Comparison of ENCODE assay signal across 19 mouse cellular contexts in genomic region chr5:130314926-130315325, GRCm38 (mm10). TPM values are rescaled to one million over a fixed set of nuclear protein-coding genes. Genes with fewer than 3 reads are reported as not detected.
DNase-seq lines count a peak whose midpoint lies in the region; ATAC-seq and TF ChIP-seq lines count a peak whose summit lies in the region.
"Had no signal": no experiment of that assay in that cellular context is flagged by ENCODE, and none has a peak within 500 bp of the region (broad histone marks: within the 10 kb centered on the region; RNA-seq: fewer than 3 reads in every experiment).

No protein-coding gene starts in this region.

- intact Hi-C loops in heart, adult 2 months (cut with DNase I) = no loop called here
- intact Hi-C loops in heart, postnatal 14 days (cut with DNase I) = loop anchor here (5.0 kb wide), 1 partner anchor 537 kb away; no protein-coding TSS in a partner anchor
- intact Hi-C loops in left cerebral cortex, postnatal 4 days (cut with DNase I) = no loop called here
- intact Hi-C loops in heart, postnatal 25 days (cut with DNase I) = no loop called here

- no peak for TF ChIP-seq POLR2A in heart, adult 2 months (IDR thresholded peaks at IDR 0.05; ENCODE audit: insufficient read depth, low read depth, low read length)

- H3K79me2 ChIP-seq in heart, adult 2 months (replicated peaks; ENCODE audit: control insufficient read depth, insufficient read depth, low read length) = no peaks in the 10 kb centered on the region

- no peak for TF ChIP-seq EP300 in heart, adult 2 months (IDR thresholded peaks at IDR 0.05; ENCODE audit: insufficient read depth, low read depth, low read length)

- no peaks in the 10 kb centered on the region for H3K27me3 ChIP-seq in heart, adult 2 months (ENCODE audit: control insufficient read depth, insufficient read depth, low read length)
- H3K27me3 ChIP-seq in midbrain, postnatal 0 days (ENCODE audit: insufficient read depth, low read length) = no peaks in the 10 kb centered on the region
- H3K27me3 ChIP-seq in midbrain, embryonic 14.5 days (ENCODE audit: control insufficient read depth, insufficient read depth, low read length) = no peaks in the 10 kb centered on the region
- H3K27me3 ChIP-seq: heart, embryonic 15.5 days; hindbrain, embryonic 13.5 days; liver, embryonic 13.5 days; midbrain, embryonic 15.5 days; neural tube, embryonic 12.5 days; stomach, embryonic 15.5 days had no signal

- 95% methylated on average over 3 of the region's 3 CpGs for WGBS in heart, adult 2 months
- WGBS in midbrain, postnatal 0 days = 96% methylated on average over 3 of the region's 3 CpGs
- WGBS in midbrain, embryonic 14.5 days = 98% methylated on average over 3 of the region's 3 CpGs

- H3K9ac ChIP-seq in heart, adult 2 months (ENCODE audit: low read depth, low read length) = no peak overlapping the region
- H3K9ac ChIP-seq in midbrain, postnatal 0 days (replicated peaks; ENCODE audit: low read length, poor library complexity, severe bottlenecking) = no peak overlapping the region
- no peak overlapping the region for H3K9ac ChIP-seq in midbrain, embryonic 14.5 days (replicated peaks; ENCODE audit: low read length)
- H3K9ac ChIP-seq: heart, embryonic 15.5 days; hindbrain, embryonic 13.5 days; liver, embryonic 13.5 days; midbrain, embryonic 15.5 days; neural tube, embryonic 12.5 days; stomach, embryonic 15.5 days had no signal

- TF ChIP-seq CTCF in heart, adult 2 months (IDR thresholded peaks at IDR 0.05) = peak; percentile 48
- TF ChIP-seq CTCF in midbrain, postnatal 0 days (IDR thresholded peaks at IDR 0.05) = peak; percentile 51

- H3K4me2 ChIP-seq in midbrain, postnatal 0 days (ENCODE audit: low read depth, low read length, poor library complexity, severe bottlenecking) = no peak overlapping the region
- H3K4me2 ChIP-seq in midbrain, embryonic 14.5 days (ENCODE audit: low read length) = no peak overlapping the region
- H3K4me2 ChIP-seq: heart, embryonic 15.5 days; hindbrain, embryonic 13.5 days; liver, embryonic 13.5 days; midbrain, embryonic 15.5 days; neural tube, embryonic 12.5 days; stomach, embryonic 15.5 days had no signal

- no peak for DNase-seq in heart, adult 2 months
- DNase-seq in heart, postnatal 14 days = no peak
- no peak for DNase-seq in midbrain, postnatal 0 days (ENCODE audit: low spot score)
- no peak for DNase-seq in midbrain, embryonic 14.5 days
- DNase-seq in adipocyte (ENCODE audit: low spot score) = peak; percentile 8
- DNase-seq in left cerebral cortex, postnatal 4 days = no peak
- DNase-seq in heart, postnatal 25 days (ENCODE audit: low spot score) = no peak
- DNase-seq: cerebellum, adult 9-11 months; gastrocnemius, postnatal 14 days; kidney, adult 9 months; liver, embryonic 13.5 days; thymus, postnatal 36 days had no signal

- H3K4me1 ChIP-seq in heart, adult 2 months (ENCODE audit: control insufficient read depth, insufficient read depth, low read length) = no peaks in the 10 kb centered on the region
- no peaks in the 10 kb centered on the region for H3K4me1 ChIP-seq in midbrain, postnatal 0 days (ENCODE audit: insufficient read depth, low read length)
- H3K4me1 ChIP-seq in midbrain, embryonic 14.5 days (ENCODE audit: control insufficient read depth, insufficient read depth, low read length) = no peaks in the 10 kb centered on the region
- H3K4me1 ChIP-seq: heart, embryonic 15.5 days; hindbrain, embryonic 13.5 days; liver, embryonic 13.5 days; midbrain, embryonic 15.5 days; neural tube, embryonic 12.5 days; stomach, embryonic 15.5 days had no signal

- no peaks in the 10 kb centered on the region for H3K36me3 ChIP-seq in heart, adult 2 months (ENCODE audit: control insufficient read depth, insufficient read depth, low read length)
- peaks cover 9% of the 10 kb centered on the region; the same call in 1 of the 2 replicates for H3K36me3 ChIP-seq in midbrain, postnatal 0 days (ENCODE audit: insufficient read depth, low read length)
- H3K36me3 ChIP-seq in midbrain, embryonic 14.5 days (ENCODE audit: control insufficient read depth, insufficient read depth, low read length) = peaks cover 9% of the 10 kb centered on the region
- H3K36me3 ChIP-seq: midbrain, embryonic 15.5 days; stomach, embryonic 15.5 days had no signal

- H3K4me3 ChIP-seq in heart, adult 2 months = no peak overlapping the region
- no peak overlapping the region for H3K4me3 ChIP-seq in midbrain, postnatal 0 days (ENCODE audit: low read depth, low read length)
- no peak overlapping the region for H3K4me3 ChIP-seq in midbrain, embryonic 14.5 days (replicated peaks; ENCODE audit: low read depth, low read length)
- H3K4me3 ChIP-seq: erythroblast, embryonic 14.5 days; heart, embryonic 15.5 days; hindbrain, embryonic 13.5 days; liver, embryonic 13.5 days; midbrain, embryonic 15.5 days; neural tube, embryonic 12.5 days; stomach, embryonic 15.5 days had no signal

- no peak overlapping the region for H3K27ac ChIP-seq in heart, adult 2 months
- no peak overlapping the region for H3K27ac ChIP-seq in midbrain, postnatal 0 days (ENCODE audit: low read depth, low read length)
- no peak overlapping the region for H3K27ac ChIP-seq in midbrain, embryonic 14.5 days (replicated peaks; ENCODE audit: low read depth, low read length)
- H3K27ac ChIP-seq: heart, embryonic 15.5 days; hindbrain, embryonic 13.5 days; liver, embryonic 13.5 days; macrophage; midbrain, embryonic 15.5 days; neural tube, embryonic 12.5 days; stomach, embryonic 15.5 days had no signal

- ATAC-seq in midbrain, postnatal 0 days (ENCODE audit: low FRiP score) = no peak
- ATAC-seq in midbrain, embryonic 14.5 days (ENCODE audit: low FRiP score, low TSS enrichment) = no peak
- ATAC-seq: midbrain, embryonic 15.5 days had no signal

- H3K9me3 ChIP-seq in midbrain, postnatal 0 days (ENCODE audit: low read length) = no peaks in the 10 kb centered on the region
- no peaks in the 10 kb centered on the region for H3K9me3 ChIP-seq in midbrain, embryonic 14.5 days (ENCODE audit: control insufficient read depth, low read length)
- H3K9me3 ChIP-seq: heart, embryonic 15.5 days; hindbrain, embryonic 13.5 days; liver, embryonic 13.5 days; midbrain, embryonic 15.5 days; neural tube, embryonic 12.5 days; stomach, embryonic 15.5 days had no signal

RNA-seq across cellular contexts. Expression of gene Caln1, which starts 54.3 kb away (rescaled TPM):
- not detected for total RNA-seq in heart, adult 2 months (2021)
- polyA plus RNA-seq in heart, adult 2 months (2012; rRNA removed) = not detected in 2 replicates
- not detected for total RNA-seq in heart, postnatal 14 days (2021)
- total RNA-seq in midbrain, postnatal 0 days (2014; rRNA removed) = 49.2 and 50.2 TPM in 2 replicates
- 43.7 and 46.4 TPM in 2 replicates for polyA plus RNA-seq in midbrain, postnatal 0 days (2015; fragmentation: Nextera tagmentation; extraction: Ambion mirVana)
- 8.4 and 15.6 TPM in 2 replicates for polyA plus RNA-seq in midbrain, embryonic 14.5 days (2014; fragmentation: Nextera tagmentation; extraction: Ambion mirVana)
- 100 to 1,000 TPM; 150 to 161 TPM for total RNA-seq in left cerebral cortex, postnatal 4 days (2021)
- under 1 TPM in 1 of 2 experiments, not detected in 1; 0.06 TPM for total RNA-seq in heart, postnatal 25 days (2021)
- polyA plus RNA-seq: liver, embryonic 13.5 days; macrophage had no signal

RNA-seq across cellular contexts. Expression of gene Tyw1, which starts 59.5 kb away (rescaled TPM):
- 1 to 10 TPM; 7.0 to 9.8 TPM for total RNA-seq in heart, adult 2 months (2021)
- polyA plus RNA-seq in heart, adult 2 months (2012; rRNA removed) = 5.1 and 5.7 TPM in 2 replicates
- total RNA-seq in heart, postnatal 14 days (2021) = 1 to 10 TPM; 8.3 to 9.3 TPM
- total RNA-seq in midbrain, postnatal 0 days (2014; rRNA removed) = 18.3 and 21.3 TPM in 2 replicates
- 16.3 and 18.0 TPM in 2 replicates for polyA plus RNA-seq in midbrain, postnatal 0 days (2015; fragmentation: Nextera tagmentation; extraction: Ambion mirVana)
- 18.5 and 26.4 TPM in 2 replicates for polyA plus RNA-seq in midbrain, embryonic 14.5 days (2014; fragmentation: Nextera tagmentation; extraction: Ambion mirVana)
- 10 to 100 TPM; 17.9 to 19.4 TPM for total RNA-seq in left cerebral cortex, postnatal 4 days (2021)
- 1 to 10 TPM; 7.7 to 7.9 TPM for total RNA-seq in heart, postnatal 25 days (2021)

RNA-seq across cellular contexts. Expression of gene Sbds, which starts 59.6 kb away (rescaled TPM):
- total RNA-seq in heart, adult 2 months (2021) = 10 to 100 TPM; 45.8 to 48.7 TPM
- 22.0 and 25.4 TPM in 2 replicates for polyA plus RNA-seq in heart, adult 2 months (2012; rRNA removed)
- total RNA-seq in heart, postnatal 14 days (2021) = 10 to 100 TPM; 39.9 to 45.4 TPM
- 16.6 and 20.3 TPM in 2 replicates for total RNA-seq in midbrain, postnatal 0 days (2014; rRNA removed)
- 39.8 and 46.4 TPM in 2 replicates for polyA plus RNA-seq in midbrain, postnatal 0 days (2015; fragmentation: Nextera tagmentation; extraction: Ambion mirVana)
- polyA plus RNA-seq in midbrain, embryonic 14.5 days (2014; fragmentation: Nextera tagmentation; extraction: Ambion mirVana) = 44.1 and 56.8 TPM in 2 replicates
- total RNA-seq in left cerebral cortex, postnatal 4 days (2021) = 10 to 100 TPM; 37.4 to 38.3 TPM
- 10 to 100 TPM; 39.2 to 43.9 TPM for total RNA-seq in heart, postnatal 25 days (2021)

Comparison
In these comparisons a context has a peak if more than half of its experiments do, and no peak if none do; other contexts are left out.
1. RNA of gene Caln1, which starts 54.3 kb away (total RNA-seq): 150 to 161 TPM in left cerebral cortex, postnatal 4 days and 49.2 to 50.2 TPM in midbrain, postnatal 0 days; 0.06 TPM in heart, postnatal 25 days, not detected in heart, adult 2 months and not detected in heart, postnatal 14 days; every median in the first group is over 10 times any median in the second.